Mouse (Mus musculus) kidney, postnatal 36 days (tissue): Measurements from ENCODE around the gene Il11ra1.
A peak's percentile ranks its signal among the peaks of the same experiment; 100 is the strongest.

Experiments
- DNase-seq, 2 experiments: peaks; one replicate each; pipeline ENCODE4 v3.0.0; 2021 to 2022; ENCODE audit warnings: mixed read lengths in 2 of 2

Il11ra1 gene

GRCm38 (mm10) chr4:41711705-41712375 lies 12.1 kb downstream of the Il11ra1 start:
- DNase-seq = no peak

GRCm38 (mm10) chr4:41712421-41713196 lies 12.8 kb downstream of the Il11ra1 start:
- DNase-seq = peak; percentile 34 to 39

- peak; percentile 82 to 95 for DNase-seq
These were observed 13.6 kb downstream of the Il11ra1 start, which contains the start of gene Rpp25l for GRCm38 (mm10) chr4:41713197-41714067. Gene Rpp25l (minus strand): TSS chr4:41713534.

- peak; percentile 74 to 83 for DNase-seq
These were observed 14.5 kb downstream of the Il11ra1 start for GRCm38 (mm10) chr4:41714276-41714675.

- no peak for DNase-seq
These were observed 15.3 kb downstream of the Il11ra1 start for GRCm38 (mm10) chr4:41715082-41715481.

- DNase-seq = peak; percentile 54 to 72
These were observed 15.8 kb downstream of the Il11ra1 start for GRCm38 (mm10) chr4:41715596-41715995.

GRCm38 (mm10) chr4:41716834-41717233 lies 17.0 kb downstream of the Il11ra1 start:
- no peak for DNase-seq

GRCm38 (mm10) chr4:41722918-41723351 lies 23.1 kb downstream of the Il11ra1 start, which contains the start of gene Dctn3:
Gene Dctn3 (minus strand): TSS chr4:41723170.
- DNase-seq = peak; percentile 93 to 97

GRCm38 (mm10) chr4:41726826-41727621 lies 27.2 kb downstream of the Il11ra1 start:
- no peak for DNase-seq

GRCm38 (mm10) chr4:41731052-41731765 lies 31.4 kb downstream of the Il11ra1 start, which contains the start of gene Arid3c:
Gene Arid3c (minus strand): TSS chr4:41731142.
- no peak for DNase-seq

- peak; percentile 79 to 88 for DNase-seq
These were observed 37.9 kb downstream of the Il11ra1 start for GRCm38 (mm10) chr4:41737602-41738255.

- no peak for DNase-seq
These were observed 38.4 kb downstream of the Il11ra1 start for GRCm38 (mm10) chr4:41738256-41738603.

- no peak for DNase-seq
These were observed 39.5 kb downstream of the Il11ra1 start for GRCm38 (mm10) chr4:41739260-41739659.

- DNase-seq = peak; percentile 52 to 78
These were observed 40.8 kb downstream of the Il11ra1 start for GRCm38 (mm10) chr4:41740380-41741157.

GRCm38 (mm10) chr4:41741158-41741560 lies 41.4 kb downstream of the Il11ra1 start:
- peak; percentile 95 to 96 for DNase-seq

GRCm38 (mm10) chr4:41744131-41744530 lies 44.3 kb downstream of the Il11ra1 start:
- no peak for DNase-seq

GRCm38 (mm10) chr4:41745021-41745420 lies 45.2 kb downstream of the Il11ra1 start:
- DNase-seq = no peak

- peak; percentile 77 to 85 for DNase-seq
These were observed 55.1 kb downstream of the Il11ra1 start, which contains the start of gene Galt for GRCm38 (mm10) chr4:41754797-41755337. Gene Galt (plus strand): TSS chr4:41755228.
